Mouse (Mus musculus): ENCODE results near the gene Tiam1. TPM values are rescaled to one million over a fixed set of nuclear protein-coding genes. Genes with fewer than 3 reads are reported as not detected.
A peak's percentile ranks its signal among the peaks of the same experiment; 100 is the strongest.

Tiam1 gene
- polyA plus RNA-seq, 1 experiment from 2014 or later, result 24.9 TPM

DNA sequence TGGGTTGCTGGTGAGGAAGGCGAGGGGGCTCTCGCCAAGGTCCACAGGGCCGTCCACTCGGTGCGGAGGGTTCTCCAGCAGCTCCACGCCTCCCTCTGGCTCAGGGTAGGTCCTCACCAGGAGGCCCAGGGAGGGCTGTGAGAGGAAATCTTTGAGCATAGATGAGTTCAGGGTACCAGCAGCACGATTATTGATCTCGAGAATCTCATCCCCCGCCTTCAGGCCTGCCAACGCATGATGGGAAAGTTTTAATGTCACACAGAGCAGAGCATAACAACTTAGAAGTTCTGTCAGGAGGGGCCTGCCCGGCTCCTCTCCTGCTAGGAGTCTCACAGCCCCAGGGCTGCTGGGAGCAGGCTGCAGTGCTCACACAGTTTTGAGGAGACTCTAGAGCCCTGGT is 310.6 kb downstream of the Tiam1 start:
- Histone ChIP-seq H3K36me3 (ENCODE audit: control insufficient read depth, insufficient read depth, low read length) (no peaks in the 10 kb centered on the region), H3K4me1 (ENCODE audit: control insufficient read depth, insufficient read depth, low read length) (peaks cover 28% of the 10 kb centered on the region), H3K4me3 (ENCODE audit: low read depth, low read length) (no peak overlapping the region), H3K9me3 (replicated peaks; ENCODE audit: control insufficient read depth, low read length) (no peaks in the 10 kb centered on the region), H3K27me3 (ENCODE audit: control insufficient read depth, insufficient read depth, low read length) (no peaks in the 10 kb centered on the region), H3K27ac (ENCODE audit: low read depth, low read length) (no peak overlapping the region), H3K4me2 (no peak overlapping the region), H3K9ac (ENCODE audit: low read depth, low read length) (no peak overlapping the region)
- ATAC-seq (replicated peaks; ENCODE audit: insufficient number of reproducible peaks, low FRiP score, low TSS enrichment), result no peak
- WGBS (ENCODE audit: insufficient replicate concordance), result 82% methylated on average over 11 of the region's 11 CpGs

DNA sequence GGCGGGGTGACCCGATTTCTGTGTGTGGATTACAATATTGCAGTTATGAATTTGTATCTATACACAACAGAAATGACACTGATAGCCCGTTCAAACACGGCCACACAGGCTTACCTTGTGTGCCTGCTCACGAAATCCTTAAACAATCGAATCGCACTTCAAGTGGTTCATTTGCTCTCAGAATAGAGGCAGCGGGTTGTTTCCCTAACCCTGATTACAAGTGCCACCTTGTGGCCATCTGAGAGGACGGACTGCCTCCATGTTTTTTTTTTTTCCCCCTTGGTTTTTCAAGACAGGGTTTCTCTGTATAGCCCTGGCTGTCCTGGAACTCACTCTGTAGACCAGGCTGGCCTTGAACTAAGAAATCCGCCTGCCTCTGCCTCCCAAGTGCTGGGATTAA is 312.4 kb downstream of the Tiam1 start:
- WGBS (ENCODE audit: insufficient replicate concordance), result 34% methylated on average over 10 of the region's 10 CpGs
- H3K4me1 ChIP-seq (ENCODE audit: control insufficient read depth, insufficient read depth, low read length), result peaks cover 44% of the 10 kb centered on the region
- H3K27ac ChIP-seq (ENCODE audit: low read depth, low read length), result peak overlapping the region; percentile 86; the same call in 1 of the 2 replicates
- no peak overlapping the region for H3K9ac ChIP-seq (ENCODE audit: low read depth, low read length)
- no peaks in the 10 kb centered on the region for H3K36me3 ChIP-seq (ENCODE audit: control insufficient read depth, insufficient read depth, low read length)
- no peak overlapping the region for H3K4me3 ChIP-seq (ENCODE audit: low read depth, low read length)
- no peaks in the 10 kb centered on the region for H3K9me3 ChIP-seq (replicated peaks; ENCODE audit: control insufficient read depth, low read length)
- H3K27me3 ChIP-seq (ENCODE audit: control insufficient read depth, insufficient read depth, low read length), result no peaks in the 10 kb centered on the region
- H3K4me2 ChIP-seq, result peak overlapping the region; percentile 54
- no peak for ATAC-seq (replicated peaks; ENCODE audit: insufficient number of reproducible peaks, low FRiP score, low TSS enrichment)

DNA sequence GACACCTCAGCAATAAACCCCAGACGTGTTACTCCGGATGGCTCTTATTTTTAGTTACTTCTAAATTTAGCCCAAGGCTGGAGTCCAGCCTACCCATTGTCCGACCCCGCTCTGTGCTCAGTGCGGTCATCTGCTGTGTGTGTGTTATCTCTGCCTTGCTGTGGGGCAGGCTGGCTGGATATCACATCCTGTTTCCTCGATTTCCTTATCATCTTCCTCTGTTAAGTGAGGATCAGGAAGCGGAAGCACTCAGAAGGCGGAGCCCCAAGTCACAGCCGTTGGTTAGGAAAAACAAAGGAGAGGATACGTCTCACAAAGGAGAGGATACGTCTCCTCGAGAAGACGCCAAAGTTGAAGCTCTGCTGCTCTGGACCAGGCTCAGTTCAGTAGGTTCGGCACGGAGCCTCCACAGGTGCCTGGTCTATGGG is 313.3 kb downstream of the Tiam1 start:
- Histone ChIP-seq H3K4me3 (ENCODE audit: low read depth, low read length) (peak overlapping the region; percentile 23; the same call in 1 of the 2 replicates), H3K9ac (ENCODE audit: low read depth, low read length) (peak overlapping the region; percentile 54), H3K9me3 (replicated peaks; ENCODE audit: control insufficient read depth, low read length) (no peaks in the 10 kb centered on the region), H3K4me2 (peak overlapping the region; percentile 54), H3K4me1 (ENCODE audit: control insufficient read depth, insufficient read depth, low read length) (peaks cover 47% of the 10 kb centered on the region), H3K27ac (ENCODE audit: low read depth, low read length) (peak overlapping the region; percentile 86), H3K27me3 (ENCODE audit: control insufficient read depth, insufficient read depth, low read length) (no peaks in the 10 kb centered on the region), H3K36me3 (ENCODE audit: control insufficient read depth, insufficient read depth, low read length) (no peaks in the 10 kb centered on the region)
- WGBS (ENCODE audit: insufficient replicate concordance), result 24% methylated on average over 15 of the region's 15 CpGs
- ATAC-seq (replicated peaks; ENCODE audit: insufficient number of reproducible peaks, low FRiP score, low TSS enrichment), result peak; percentile 72

DNA sequence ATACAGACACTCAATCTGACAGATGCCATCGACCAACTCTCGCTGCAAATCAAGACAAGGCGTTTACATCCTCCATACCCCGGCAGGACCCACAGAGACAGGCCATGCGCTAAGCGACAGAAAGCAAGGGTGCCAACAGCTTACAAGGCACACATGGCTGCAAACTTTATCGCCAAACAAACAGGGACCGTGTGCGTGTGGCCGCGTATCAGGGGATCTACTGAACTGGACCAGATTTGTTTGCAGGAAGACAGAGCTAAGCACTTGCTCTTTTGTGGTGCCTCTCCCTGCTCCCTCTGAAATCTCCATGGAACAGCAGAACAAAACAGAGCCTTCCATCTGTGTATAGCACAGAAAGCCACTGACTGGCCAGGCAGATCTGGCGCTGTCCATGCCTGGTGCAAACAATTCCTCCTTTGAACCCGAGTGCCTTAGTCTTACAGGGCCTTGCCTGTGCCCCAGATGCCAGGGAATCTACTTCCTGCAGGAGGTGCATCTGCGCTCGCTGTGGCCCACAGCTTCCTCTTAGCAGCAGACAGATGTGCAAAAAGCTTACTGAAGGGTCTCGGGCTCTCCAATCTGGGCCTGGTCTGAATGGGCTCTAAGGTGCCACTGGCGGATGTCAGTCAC is 316.0 kb downstream of the Tiam1 start:
- Histone ChIP-seq H3K36me3 (ENCODE audit: control insufficient read depth, insufficient read depth, low read length) (no peaks in the 10 kb centered on the region), H3K9ac (ENCODE audit: low read depth, low read length) (0 out of 2 replicates have a peak overlapping the region, but pooled peaks have one; percentile 16), H3K27ac (ENCODE audit: low read depth, low read length) (peak overlapping the region; percentile 29; the same call in 1 of the 2 replicates), H3K4me1 (ENCODE audit: control insufficient read depth, insufficient read depth, low read length) (peaks cover 48% of the 10 kb centered on the region), H3K9me3 (replicated peaks; ENCODE audit: control insufficient read depth, low read length) (no peaks in the 10 kb centered on the region), H3K27me3 (ENCODE audit: control insufficient read depth, insufficient read depth, low read length) (no peaks in the 10 kb centered on the region), H3K4me2 (no peak overlapping the region), H3K4me3 (ENCODE audit: low read depth, low read length) (no peak overlapping the region)
- WGBS (ENCODE audit: insufficient replicate concordance), result 55% methylated on average over 17 of the region's 17 CpGs
- no peak for ATAC-seq (replicated peaks; ENCODE audit: insufficient number of reproducible peaks, low FRiP score, low TSS enrichment)

GRCm38 (mm10) chr16:89825875-89826274 is 317.7 kb downstream of the Tiam1 start:
- peaks cover 46% of the 10 kb centered on the region for H3K4me1 ChIP-seq (ENCODE audit: control insufficient read depth, insufficient read depth, low read length)
- H3K36me3 ChIP-seq (ENCODE audit: control insufficient read depth, insufficient read depth, low read length), result peaks cover under 1% of the 10 kb centered on the region; the same call in 1 of the 2 replicates
- peaks cover under 1% of the 10 kb centered on the region; the same call in 1 of the 2 replicates for H3K9me3 ChIP-seq (replicated peaks; ENCODE audit: control insufficient read depth, low read length)
- H3K4me2 ChIP-seq, result no peak overlapping the region
- 24% methylated on average over 12 of the region's 12 CpGs for WGBS (ENCODE audit: insufficient replicate concordance)
- no peak; the same call in 1 of the 2 replicates for ATAC-seq (replicated peaks; ENCODE audit: insufficient number of reproducible peaks, low FRiP score, low TSS enrichment)
- peak overlapping the region; percentile 50; the same call in 1 of the 2 replicates for H3K27ac ChIP-seq (ENCODE audit: low read depth, low read length)
- no peak overlapping the region for H3K9ac ChIP-seq (ENCODE audit: low read depth, low read length)
- H3K4me3 ChIP-seq (ENCODE audit: low read depth, low read length), result no peak overlapping the region
- H3K27me3 ChIP-seq (ENCODE audit: control insufficient read depth, insufficient read depth, low read length), result no peaks in the 10 kb centered on the region

DNA sequence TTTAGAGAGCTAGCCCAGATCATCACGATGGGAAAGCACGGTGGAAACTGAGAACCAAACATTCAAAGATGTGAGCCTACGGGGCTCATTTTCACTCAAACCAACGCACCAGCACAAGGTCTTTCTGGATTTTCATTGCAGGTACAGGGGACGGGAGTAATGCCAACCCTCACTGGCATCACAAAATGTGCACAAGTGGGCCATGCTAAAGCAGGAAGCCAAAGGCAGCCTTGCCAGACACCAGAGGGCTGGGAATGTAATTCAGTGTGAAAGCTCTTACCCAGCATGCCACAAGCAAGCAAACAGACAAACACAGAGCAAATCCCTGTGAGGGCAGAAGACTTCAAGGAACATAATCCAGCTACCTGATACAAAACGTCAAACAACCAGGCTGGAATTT is 320.7 kb downstream of the Tiam1 start:
- no peak overlapping the region for H3K9ac ChIP-seq (ENCODE audit: low read depth, low read length)
- H3K9me3 ChIP-seq (replicated peaks; ENCODE audit: control insufficient read depth, low read length), result peaks cover 2% of the 10 kb centered on the region; the same call in 1 of the 2 replicates
- peaks cover 25% of the 10 kb centered on the region for H3K4me1 ChIP-seq (ENCODE audit: control insufficient read depth, insufficient read depth, low read length)
- no peak overlapping the region for H3K4me2 ChIP-seq
- no peaks in the 10 kb centered on the region for H3K27me3 ChIP-seq (ENCODE audit: control insufficient read depth, insufficient read depth, low read length)
- no peak for ATAC-seq (replicated peaks; ENCODE audit: insufficient number of reproducible peaks, low FRiP score, low TSS enrichment)
- H3K36me3 ChIP-seq (ENCODE audit: control insufficient read depth, insufficient read depth, low read length), result peaks cover 4% of the 10 kb centered on the region; the same call in 1 of the 2 replicates
- 80% methylated on average over 6 of the region's 6 CpGs for WGBS (ENCODE audit: insufficient replicate concordance)
- no peak overlapping the region for H3K4me3 ChIP-seq (ENCODE audit: low read depth, low read length)
- H3K27ac ChIP-seq (ENCODE audit: low read depth, low read length), result no peak overlapping the region

GRCm38 (mm10) chr16:89818661-89819060 is 324.9 kb downstream of the Tiam1 start:
- ATAC-seq (replicated peaks; ENCODE audit: insufficient number of reproducible peaks, low FRiP score, low TSS enrichment), result no peak
- WGBS (ENCODE audit: insufficient replicate concordance), result 24% methylated on average over 4 of the region's 4 CpGs
- peaks cover 2% of the 10 kb centered on the region; the same call in 1 of the 2 replicates for H3K9me3 ChIP-seq (replicated peaks; ENCODE audit: control insufficient read depth, low read length)
- peak overlapping the region; percentile 51; the same call in 1 of the 2 replicates for H3K4me3 ChIP-seq (ENCODE audit: low read depth, low read length)
- peaks cover 13% of the 10 kb centered on the region for H3K4me1 ChIP-seq (ENCODE audit: control insufficient read depth, insufficient read depth, low read length)
- no peak overlapping the region for H3K27ac ChIP-seq (ENCODE audit: low read depth, low read length)
- no peak overlapping the region for H3K9ac ChIP-seq (ENCODE audit: low read depth, low read length)
- H3K27me3 ChIP-seq (ENCODE audit: control insufficient read depth, insufficient read depth, low read length), result no peaks in the 10 kb centered on the region
- H3K36me3 ChIP-seq (ENCODE audit: control insufficient read depth, insufficient read depth, low read length), result peaks cover 4% of the 10 kb centered on the region; the same call in 1 of the 2 replicates
- peak overlapping the region; percentile 95 for H3K4me2 ChIP-seq

- Histone ChIP-seq H3K9ac (ENCODE audit: low read depth, low read length) (peak overlapping the region; percentile 66), H3K9me3 (replicated peaks; ENCODE audit: control insufficient read depth, low read length) (peaks cover 2% of the 10 kb centered on the region; the same call in 1 of the 2 replicates), H3K36me3 (ENCODE audit: control insufficient read depth, insufficient read depth, low read length) (peaks cover 4% of the 10 kb centered on the region; the same call in 1 of the 2 replicates), H3K27me3 (ENCODE audit: control insufficient read depth, insufficient read depth, low read length) (no peaks in the 10 kb centered on the region), H3K4me1 (ENCODE audit: control insufficient read depth, insufficient read depth, low read length) (peaks cover 13% of the 10 kb centered on the region), H3K4me2 (peak overlapping the region; percentile 95), H3K4me3 (ENCODE audit: low read depth, low read length) (peak overlapping the region; percentile 51), H3K27ac (ENCODE audit: low read depth, low read length) (no peak overlapping the region; the same call in 1 of the 2 replicates)
- peak; percentile 61; the same call in 1 of the 2 replicates for ATAC-seq (replicated peaks; ENCODE audit: insufficient number of reproducible peaks, low FRiP score, low TSS enrichment)
- 2% methylated on average over 38 of the region's 38 CpGs for WGBS (ENCODE audit: insufficient replicate concordance)
These were observed 325.5 kb downstream of the Tiam1 start for GRCm38 (mm10) chr16:89817861-89818630.
